Mouse (Mus musculus) thymus, adult 2 months (tissue): Measurements from ENCODE around the gene Gm12394.

Experiments
- CTCF ChIP-seq: fragments of 200-500 bp; IDR thresholded peaks from 2 replicates; pipeline ENCODE4 v1.5.1; 2012; ENCODE audit warnings: mild to moderate bottlenecking, control low read depth, low read length, moderate library complexity, borderline replicate concordance; ENCODE audit not compliant: control insufficient read depth, poor library complexity, insufficient read depth; ENCODE audit errors: extremely low read depth
- POLR2A ChIP-seq: fragments of 200-500 bp; IDR thresholded peaks from 2 replicates; pipeline ENCODE4 v1.6.1; 2012; ENCODE audit warnings: mild to moderate bottlenecking, low read length, control low read depth, moderate library complexity; ENCODE audit not compliant: control insufficient read depth, poor library complexity, insufficient read depth; ENCODE audit errors: extremely low read depth

- TF ChIP-seq CTCF (no peak), POLR2A (no peak)
Measured at GRCm38 (mm10) chr4:42891176-42891575, 34.6 kb upstream of the Gm12394 start.
